Mouse (Mus musculus): ENCODE measurements around the gene Cic. TPM values are rescaled to one million over a fixed set of nuclear protein-coding genes. Genes with fewer than 3 reads are reported as not detected.
"Not testable (repeated sequence)": the region's sequence is repeated elsewhere in the genome, so short reads cannot be mapped to it uniquely, and the experiment has no call there.

Cic gene
- total RNA-seq, 2 experiments from 2014 or later = 29.0 to 30.4 TPM

DNA sequence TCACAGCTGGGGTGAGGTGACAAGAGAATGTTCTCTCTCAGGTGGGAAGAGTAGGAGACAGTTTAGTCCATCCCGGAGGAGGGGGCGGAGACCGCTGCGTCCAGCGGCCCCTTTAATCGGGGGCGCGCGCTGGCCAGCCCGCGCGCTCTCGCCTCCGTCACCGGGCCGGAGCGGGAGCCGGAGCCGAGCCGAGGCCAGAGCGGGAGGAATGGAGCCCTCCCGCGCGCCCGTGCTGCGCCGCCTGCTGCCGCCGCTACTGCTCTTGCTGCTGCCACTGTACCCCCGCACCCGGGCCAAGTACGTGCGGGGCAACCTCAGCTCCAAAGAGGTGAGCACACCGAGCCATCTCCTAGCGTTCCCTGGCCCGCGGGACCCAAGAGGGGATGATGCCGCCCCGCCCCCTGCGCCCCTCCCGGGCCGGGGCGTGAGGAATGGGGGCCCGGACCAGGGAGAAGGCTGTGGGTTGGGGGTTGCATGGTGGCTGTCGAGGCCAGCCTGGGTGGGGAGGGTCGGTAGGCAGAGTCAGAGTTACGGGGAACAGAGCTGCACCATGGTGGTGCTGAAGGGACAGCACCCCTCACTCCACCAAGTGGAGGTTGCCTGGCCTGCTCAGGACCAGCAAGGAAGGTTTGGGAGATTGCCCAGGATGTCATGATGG is 38.6 kb downstream of the Cic start, which contains the start of gene Tmem145:
Gene Tmem145 (plus strand): TSS at position 151 of the 658 bp plus-strand sequence.
- no peak for DNase-seq

DNA sequence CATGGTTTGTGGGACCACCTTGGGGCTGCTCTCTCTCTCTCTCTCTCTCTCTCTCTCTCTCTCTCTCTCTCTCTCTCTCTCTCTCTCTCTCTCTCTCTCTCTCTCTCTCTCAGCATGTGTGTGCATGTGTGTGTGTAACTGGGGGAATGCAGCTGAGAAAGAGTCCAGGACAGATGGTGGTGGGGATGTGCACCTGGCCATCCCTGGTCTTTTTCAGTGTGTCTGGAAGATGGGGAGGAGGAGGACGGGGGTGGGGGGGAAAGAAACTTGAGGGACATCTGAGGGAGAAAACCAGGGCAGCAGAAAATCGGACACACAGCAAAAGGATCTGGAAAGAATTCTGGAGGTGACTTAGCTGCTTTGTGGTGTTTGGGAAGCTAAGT is 39.1 kb downstream of the Cic start:
- no peak for DNase-seq

DNA sequence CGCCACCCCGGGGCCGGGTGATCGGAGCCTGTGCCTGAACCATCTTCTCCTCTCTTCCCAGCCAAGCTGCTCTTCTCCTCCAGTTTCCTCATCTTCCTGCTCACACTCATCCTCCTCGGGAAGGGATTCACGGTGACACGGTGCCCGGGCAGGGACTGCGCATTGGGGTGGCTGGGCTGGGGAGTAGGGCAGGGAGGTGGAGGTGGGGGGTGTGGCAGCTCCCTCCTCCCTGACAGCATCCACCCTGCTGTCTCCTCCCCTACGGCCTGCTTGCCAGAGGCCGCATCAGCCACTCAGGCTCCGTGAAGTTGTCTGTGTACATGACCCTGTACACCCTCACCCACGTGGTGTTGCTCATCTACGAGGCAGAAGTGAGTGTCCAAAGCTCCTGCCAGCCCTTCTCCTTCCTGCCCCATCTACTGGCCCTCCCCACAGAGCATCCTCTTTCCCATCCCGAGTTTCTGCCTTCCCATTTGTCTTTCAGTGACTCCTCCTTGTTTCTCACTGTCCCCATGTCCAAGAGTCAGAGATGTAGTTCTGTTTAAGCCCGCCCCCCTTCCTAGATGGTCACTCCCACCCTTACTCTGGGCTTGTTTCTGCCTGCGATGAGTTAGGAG is 41.3 kb downstream of the Cic start:
- DNase-seq = no peak

DNA sequence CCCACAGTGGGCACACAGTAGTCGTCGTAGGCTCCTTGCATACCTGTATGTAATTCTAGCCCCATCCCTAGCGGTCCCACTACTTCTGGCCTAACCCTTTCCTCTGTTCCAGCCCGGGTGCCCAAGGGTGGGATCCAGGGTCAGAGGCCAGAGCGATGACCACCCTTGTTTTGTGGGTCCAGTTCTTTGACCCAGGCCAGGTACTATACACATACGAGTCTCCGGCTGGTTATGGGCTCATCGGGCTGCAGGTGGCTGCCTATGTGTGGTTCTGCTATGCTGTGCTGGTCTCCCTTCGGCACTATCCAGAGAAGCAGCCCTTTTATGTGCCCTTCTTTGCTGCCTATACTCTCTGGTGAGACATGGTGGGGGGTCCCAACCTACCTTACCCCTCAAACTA is 41.9 kb downstream of the Cic start:
- DNase-seq = no peak

DNA sequence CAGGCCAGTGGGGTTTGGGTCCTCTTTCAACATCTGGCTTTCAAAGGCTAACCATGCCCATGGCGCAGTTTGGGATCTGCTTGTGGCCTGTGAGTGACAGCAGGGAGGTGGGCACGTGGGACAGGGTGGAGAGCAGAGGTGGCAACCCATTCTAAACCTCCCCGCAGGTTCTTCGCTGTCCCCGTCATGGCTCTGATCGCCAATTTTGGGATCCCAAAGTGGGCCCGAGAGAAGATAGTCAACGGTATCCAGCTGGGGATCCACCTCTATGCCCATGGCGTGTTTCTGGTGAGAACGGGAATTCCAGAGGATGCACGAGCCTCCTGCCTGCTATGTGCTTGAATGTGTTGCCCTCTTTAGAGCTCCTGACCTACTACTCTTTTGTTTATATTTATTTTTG is 43.7 kb downstream of the Cic start:
- no peak for DNase-seq

DNA sequence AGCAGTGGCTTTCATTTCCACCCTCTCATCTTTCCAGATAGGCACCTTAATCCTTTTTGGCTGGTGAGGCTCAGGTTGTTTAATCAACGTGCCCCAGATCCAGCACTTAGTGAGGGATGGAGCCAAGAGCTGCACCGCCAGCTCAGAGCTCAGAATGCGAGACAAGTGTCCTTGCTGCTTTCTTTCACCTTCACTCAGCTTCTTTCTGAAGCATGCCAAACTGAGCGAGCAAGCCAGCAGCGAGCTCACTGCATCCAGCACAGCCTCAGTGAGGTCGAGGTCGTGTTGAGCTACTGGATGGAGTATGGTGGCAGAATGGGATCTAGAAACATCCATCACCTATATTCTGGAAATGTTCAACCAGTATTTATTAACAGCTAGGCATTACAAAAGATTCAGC is 45.8 kb downstream of the Cic start:
- no peak for DNase-seq

DNA sequence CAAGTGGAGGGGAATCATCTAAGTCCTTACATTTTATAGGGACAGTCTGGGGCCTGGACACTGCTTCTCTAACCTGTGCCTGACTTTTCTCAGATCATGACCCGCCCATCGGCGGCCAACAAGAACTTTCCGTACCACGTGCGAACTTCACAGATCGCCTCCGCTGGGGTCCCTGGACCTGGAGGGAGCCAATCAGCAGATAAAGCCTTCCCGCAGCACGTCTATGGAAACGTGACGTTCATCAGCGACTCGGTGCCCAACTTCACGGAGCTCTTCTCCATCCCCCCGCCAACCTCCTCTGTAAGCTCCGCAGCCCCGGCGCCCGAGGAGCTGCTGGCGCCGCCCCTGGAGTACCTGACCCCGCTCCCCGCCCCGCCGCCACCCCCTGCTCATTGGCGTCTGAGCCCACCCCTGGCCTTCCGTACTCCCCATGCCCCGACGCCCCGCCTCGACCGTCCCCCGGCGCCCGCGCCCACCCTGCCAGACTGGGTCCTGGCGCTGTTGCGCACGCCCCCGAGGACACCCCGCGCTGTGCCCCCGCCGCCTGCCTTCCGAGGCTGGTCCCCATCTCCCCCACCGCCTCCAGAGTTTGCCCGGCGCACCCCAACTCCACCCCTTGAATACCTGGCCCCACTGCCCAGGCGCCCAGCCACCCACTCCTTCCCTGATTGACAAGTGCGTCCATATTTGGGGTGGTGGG is 47.3 kb downstream of the Cic start:
- DNase-seq = no peak

DNA sequence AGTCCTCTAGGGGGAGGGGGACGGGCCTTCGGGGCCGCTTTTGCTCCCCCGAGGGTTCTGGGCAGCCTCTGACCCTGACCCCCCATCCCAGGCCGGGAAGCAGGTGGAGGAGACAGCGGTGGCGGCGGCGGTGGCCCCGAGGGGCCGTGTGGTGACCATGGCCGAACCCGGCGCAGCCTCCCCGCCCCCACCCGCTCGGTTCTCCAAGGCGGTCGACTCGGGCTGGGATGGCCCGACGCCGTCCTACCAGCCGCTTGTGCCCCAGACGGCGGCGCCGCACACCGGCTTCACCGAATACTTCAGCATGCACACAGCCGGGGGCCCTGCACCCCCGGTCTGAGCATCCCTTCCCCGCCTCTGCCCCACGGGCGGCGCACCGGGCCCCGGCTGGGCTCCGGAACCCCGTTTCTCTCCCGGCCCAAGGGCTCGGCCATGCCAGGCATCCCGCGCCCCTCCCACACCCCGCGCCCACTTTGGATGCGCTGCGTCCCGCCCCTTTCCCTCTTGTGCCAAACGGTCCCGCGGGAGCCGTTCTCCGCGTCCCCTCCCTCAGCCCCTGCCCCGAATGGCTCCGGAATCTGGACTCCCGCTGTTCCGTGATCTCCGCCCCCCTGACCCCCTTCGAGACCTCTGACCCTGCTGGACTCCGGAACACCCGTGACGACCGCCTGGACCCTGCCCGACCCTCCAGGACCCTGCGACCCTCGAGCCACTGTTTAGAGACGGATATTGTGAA is 48.0 kb downstream of the Cic start:
- peak; percentile 21 for DNase-seq

DNA sequence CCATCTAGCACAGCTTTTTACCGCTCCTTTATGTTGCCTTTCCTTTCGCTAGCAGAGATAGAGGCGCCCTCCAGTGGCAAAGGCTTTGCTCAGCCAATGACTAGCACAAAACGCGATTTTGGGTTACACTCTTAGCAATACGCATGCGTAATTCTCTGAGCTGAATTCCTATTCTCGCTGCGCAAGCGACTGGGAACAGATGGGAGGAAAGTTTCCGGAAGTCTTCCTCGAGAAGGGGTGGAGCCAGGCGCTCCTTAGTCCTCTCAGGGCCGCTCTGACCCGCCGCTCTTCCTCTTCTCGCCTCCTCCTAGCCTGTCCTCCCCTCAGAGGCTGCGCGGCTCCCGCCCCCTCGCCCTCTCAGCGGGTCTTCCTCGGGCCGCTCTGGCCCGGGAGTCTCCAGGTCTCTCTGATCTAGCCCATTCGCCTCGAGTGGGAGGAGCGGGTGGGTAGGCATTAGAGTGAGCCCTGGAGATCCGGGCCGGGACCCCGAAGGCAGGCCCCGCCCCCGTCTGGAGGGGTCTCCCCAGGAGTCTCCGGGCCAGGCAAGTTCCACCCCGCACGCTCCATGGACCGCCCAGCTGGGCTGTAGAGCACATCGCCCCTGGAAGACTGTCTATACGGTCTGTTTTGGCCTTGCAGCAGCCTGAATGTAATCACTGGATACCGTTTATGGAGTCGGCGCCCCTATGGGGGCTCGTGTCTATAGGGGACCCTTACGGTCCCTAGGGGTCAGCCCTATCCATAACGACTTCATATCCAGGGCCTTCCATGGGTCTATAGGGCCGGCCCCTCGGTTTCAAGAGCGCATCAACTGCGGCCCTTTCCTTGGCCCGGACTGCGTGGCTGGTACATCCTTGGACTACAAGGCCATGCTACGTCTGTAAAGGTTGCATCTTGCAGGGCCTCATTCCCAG is 49.3 kb downstream of the Cic start, which contains the start of gene Megf8:
Gene Megf8 (plus strand): TSS at position 633 of the 914 bp plus-strand sequence.
- DNase-seq = peak; percentile 94

DNA sequence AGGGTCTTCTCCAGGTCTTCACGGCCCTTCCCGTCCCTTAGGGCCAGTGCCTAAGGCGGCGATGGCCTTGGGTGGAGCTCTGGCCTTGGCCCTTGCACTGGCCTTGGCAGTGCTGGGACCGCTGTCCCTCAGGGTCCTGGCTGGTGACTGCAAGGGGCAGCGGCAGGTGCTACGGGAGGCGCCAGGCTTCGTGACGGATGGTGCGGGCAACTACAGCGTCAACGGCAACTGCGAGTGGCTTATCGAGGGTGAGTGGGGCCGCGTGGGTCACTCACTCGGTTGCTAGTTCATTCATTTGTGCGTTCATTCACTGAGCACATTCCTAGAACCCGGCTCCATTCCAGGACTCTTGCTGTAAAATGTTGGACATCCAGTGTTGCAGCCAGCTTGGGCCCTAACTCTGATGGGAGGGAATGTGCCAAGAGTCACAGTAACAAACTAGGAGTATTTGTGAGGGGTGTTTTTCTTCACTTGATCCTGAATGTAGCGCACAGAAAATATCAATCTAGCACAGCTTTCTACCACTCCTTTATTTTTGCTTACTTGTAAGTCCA is 50.0 kb downstream of the Cic start:
- DNase-seq = no peak

DNA sequence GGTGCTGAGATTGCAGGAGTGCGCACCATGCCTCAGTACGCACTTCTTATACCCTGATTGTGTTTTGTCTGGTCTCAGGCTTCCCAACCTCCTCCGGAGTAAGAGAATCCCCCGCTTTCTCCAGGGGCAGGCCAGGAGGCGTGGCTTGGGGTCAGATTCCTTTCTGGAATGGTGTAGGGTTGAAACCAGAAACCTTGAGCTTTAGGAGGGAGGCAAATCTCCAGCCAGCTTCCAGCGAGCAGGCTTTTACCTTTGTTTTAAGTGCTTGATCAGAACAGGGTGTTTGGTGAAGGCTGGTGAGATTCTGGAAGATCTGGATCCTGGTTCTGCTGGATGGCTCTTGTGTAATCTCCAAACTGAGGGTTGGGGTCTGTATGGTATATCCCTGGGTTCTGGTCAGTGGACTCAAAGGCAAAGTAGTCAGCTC is 54.6 kb downstream of the Cic start:
- peak; percentile 28 for DNase-seq

DNA sequence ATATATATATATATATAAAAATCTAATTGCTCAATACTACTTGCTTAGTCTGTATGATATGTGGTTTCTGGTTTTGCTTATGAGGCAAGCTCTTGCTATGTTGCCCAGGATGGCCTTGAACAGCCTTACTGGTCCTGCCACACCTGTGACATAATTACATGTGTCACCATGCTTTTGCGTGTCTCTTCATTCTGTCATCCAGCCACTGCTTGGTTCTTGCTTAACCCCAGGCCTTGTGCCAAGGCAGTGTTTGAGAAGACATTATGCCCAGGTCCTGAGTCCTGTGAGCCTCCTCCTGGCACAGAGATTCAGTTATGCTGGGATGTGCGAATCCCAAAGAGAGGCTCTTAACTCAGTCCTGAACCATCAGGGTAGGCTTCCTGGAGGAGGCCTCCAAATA is 55.7 kb downstream of the Cic start:
- DNase-seq = no peak

DNA sequence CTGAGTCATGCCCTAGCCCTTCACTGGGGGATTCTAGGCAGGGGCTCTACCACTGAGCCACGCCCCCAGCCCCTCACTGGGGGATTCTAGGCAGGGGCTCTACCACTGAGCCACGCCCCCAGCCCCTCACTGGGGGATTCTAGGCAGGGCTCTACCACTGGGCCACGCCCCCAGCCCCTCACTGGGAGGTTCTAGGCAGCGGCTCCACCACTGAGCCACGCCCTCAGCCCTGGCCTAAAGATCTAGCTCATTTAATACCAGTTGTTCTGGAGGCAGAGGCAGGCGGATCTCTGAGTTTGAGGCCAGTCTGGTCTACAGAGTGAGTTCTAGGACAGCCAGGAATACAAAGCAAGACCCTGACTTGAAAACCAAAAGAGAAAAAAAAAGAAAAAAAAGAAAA is 57.9 kb downstream of the Cic start:
- DNase-seq = not testable (repeated sequence)

DNA sequence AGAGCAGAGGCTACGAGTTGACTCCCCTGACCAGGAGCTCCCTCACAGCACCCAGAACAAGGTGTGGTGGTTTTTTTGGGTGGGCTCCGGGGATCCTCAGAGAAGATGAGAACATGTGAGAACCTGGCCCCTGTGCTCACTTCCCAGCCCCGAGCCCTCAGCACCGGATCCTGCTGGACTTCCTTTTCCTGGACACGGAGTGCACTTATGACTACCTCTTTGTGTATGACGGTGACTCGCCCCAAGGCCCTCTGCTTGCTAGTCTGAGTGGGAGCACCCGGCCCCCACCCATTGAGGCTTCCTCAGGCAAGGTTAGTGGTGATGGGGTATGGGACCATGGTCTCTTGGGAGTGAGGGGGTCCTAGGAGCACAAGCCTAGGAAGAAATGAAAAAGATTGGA is 58.7 kb downstream of the Cic start:
- DNase-seq = no peak

DNA sequence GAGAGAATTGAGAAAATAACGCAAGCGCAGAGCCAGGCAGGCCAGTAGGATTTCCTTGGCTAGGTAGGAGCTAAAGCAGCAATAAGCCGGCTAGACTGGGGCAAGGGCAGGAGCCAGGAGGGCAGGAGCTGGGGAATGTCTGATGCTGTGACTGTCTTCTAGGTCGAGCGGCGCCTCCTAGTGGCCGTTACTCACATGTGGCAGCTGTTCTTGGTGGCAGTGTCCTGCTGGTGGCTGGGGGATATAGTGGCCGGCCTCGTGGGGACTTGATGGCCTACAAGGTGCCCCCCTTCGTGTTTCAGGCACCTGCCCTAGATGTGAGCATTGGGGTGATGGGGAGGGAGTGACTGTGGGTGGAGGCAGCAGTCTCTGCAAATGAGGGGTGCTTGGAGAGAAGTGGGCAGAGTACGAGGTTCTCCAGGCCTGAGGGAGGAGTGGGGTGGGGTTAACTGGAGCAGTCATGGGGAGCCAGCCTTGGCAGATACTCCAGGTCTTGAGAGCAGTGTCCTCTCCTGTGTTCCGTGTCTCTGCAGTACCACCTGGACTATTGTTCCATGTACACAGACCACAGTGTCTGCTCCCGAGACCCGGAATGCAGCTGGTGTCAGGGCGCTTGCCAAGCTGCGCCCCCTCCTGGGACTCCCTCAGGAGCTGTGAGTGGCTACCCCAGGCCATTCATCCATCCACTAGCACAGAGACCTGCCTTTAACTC is 66.2 kb downstream of the Cic start:
- peak; percentile 69 for DNase-seq

DNA sequence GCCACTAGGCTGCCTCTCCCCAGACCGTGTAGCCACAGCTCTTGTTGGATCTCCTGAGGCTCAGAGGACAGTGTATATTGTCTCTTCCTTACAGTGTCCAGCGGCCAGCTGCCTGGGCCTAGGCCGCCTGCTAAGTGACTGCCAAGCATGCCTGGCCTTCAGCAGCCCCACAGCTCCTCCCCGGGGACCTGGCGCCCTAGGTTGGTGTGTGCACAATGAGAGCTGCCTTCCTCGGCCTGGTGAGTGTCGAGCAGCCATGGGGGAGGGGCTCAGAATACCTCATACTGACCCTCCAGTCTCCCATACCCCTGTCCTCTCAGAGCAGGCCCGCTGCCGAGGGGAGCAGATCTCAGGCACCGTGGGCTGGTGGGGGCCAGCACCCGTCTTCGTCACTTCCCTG is 67.0 kb downstream of the Cic start:
- DNase-seq = no peak

DNA sequence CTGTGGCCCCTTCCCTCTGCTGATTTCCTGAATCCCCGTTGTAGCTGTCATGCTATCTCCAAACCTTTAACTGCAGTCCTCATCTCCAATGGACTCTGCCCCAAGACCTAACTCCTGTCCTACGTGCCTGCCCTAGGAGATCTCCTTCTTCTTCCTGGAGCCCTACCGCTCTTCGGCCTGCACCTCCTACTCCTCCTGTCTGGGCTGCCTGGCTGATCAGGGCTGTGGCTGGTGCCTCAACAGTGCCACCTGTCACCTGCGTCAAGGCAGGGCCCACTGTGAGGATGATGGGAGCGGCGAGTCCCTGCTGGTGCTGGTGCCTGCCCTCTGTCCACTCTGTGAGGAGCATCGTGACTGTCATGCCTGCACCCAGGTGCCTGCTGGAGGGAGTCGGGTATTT is 71.8 kb downstream of the Cic start:
- no peak for DNase-seq

DNA sequence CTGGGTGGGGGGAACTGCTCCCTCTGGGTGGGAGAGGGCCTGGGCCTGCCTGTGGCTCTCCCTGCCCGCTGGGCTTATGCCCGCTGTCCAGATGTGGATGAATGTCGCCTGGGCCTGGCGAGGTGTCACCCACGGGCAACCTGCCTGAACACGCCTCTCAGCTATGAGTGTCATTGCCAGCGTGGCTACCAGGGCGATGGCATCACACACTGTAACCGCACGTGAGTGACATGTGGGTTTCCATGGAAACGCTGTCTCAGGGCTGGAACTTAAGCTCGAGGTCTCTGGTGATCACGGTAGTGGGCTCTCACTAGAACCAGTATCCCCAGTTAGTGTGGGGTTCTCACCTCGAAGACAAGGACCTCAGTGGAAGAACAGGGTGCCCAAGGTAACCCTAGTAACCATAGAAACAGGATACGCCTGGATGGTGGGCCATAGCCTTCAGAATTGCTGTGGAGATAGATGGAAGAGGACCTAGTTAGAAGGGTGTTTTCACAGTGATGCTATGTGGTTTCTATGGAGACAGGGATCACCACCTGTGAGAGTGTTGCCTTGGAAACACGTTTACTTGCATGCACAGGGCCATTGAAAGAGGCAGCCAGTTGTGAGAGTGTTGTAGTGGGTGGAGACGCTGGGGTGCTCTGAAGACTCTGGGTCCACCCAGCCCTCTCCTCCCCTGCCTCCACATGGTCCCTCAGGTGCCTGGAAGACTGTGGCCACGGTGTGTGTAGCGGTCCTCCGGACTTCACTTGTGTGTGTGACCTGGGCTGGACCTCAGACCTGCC is 73.7 kb downstream of the Cic start:
- no peak for DNase-seq
